Mouse (Mus musculus) spleen, adult 2 months (tissue): Measurements from ENCODE around the gene Myh11.

Experiments
- CTCF ChIP-seq: fragments of 200-500 bp; IDR thresholded peaks from 2 replicates; pipeline ENCODE4 v1.5.1; 2011; ENCODE audit warnings: mild to moderate bottlenecking, inconsistent platforms; ENCODE audit not compliant: insufficient read depth, insufficient read length, insufficient replicate concordance; ENCODE audit errors: extremely low read depth
- POLR2A ChIP-seq: fragments of 200-500 bp; IDR thresholded peaks from 2 replicates; pipeline ENCODE4 v1.6.1; 2011; ENCODE audit warnings: low read depth, low read length, inconsistent platforms

GRCm38 (mm10) chr16:14262410-14262809 is 28.8 kb downstream of the Myh11 start:
- TF ChIP-seq POLR2A (no peak), CTCF (no peak)
